Mouse (Mus musculus): Measurements from ENCODE around the gene Smox. TPM values are rescaled to one million over a fixed set of nuclear protein-coding genes. Genes with fewer than 3 reads are reported as not detected.
A peak's percentile ranks its signal among the peaks of the same experiment; 100 is the strongest.
"Not testable (repeated sequence)": the region's sequence is repeated elsewhere in the genome, so short reads cannot be mapped to it uniquely, and the experiment has no call there.

The Smox gene
- polyA plus RNA-seq, 1 experiment: 58.3 TPM

DNA sequence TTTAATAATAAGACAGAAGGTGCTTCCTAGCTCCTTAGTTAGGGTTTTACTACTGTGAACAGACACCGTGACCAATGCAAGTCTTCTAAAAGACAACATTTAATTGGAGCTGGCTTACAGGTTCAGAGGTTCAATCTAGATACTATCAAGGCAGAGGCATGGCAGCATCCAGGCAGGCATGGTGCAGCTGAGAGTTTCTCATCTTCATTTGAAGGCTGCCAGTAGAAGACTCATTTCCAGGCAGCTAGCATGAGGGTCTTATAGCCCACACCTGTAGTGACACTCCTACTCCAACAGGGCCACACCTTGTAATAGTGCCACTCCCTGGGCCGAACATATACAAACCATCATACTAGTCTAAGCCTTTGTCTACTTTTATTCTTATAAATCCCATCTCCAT, 27.1 kb upstream of the Smox start:
- DNase-seq (ENCODE audit: low read depth): no peak
- TF ChIP-seq CTCF (IDR thresholded peaks at IDR 0.05; ENCODE audit: borderline replicate concordance, extremely low read depth, insufficient read depth, insufficient read length): no peak
- TF ChIP-seq POLR2A (IDR thresholded peaks at IDR 0.05; ENCODE audit: borderline replicate concordance, extremely low read depth, insufficient read depth, insufficient read length, poor library complexity, severe bottlenecking): no peak

GRCm38 (mm10) chr2:131466732-131467131, 24.6 kb upstream of the Smox start:
- DNase-seq (ENCODE audit: low read depth): no peak
- no peak for TF ChIP-seq CTCF (IDR thresholded peaks at IDR 0.05; ENCODE audit: borderline replicate concordance, extremely low read depth, insufficient read depth, insufficient read length)
- no peak for TF ChIP-seq POLR2A (IDR thresholded peaks at IDR 0.05; ENCODE audit: borderline replicate concordance, extremely low read depth, insufficient read depth, insufficient read length, poor library complexity, severe bottlenecking)

GRCm38 (mm10) chr2:131469916-131470315, 21.4 kb upstream of the Smox start:
- DNase-seq (ENCODE audit: low read depth): peak; percentile 67
- no peak for TF ChIP-seq POLR2A (IDR thresholded peaks at IDR 0.05; ENCODE audit: borderline replicate concordance, extremely low read depth, insufficient read depth, insufficient read length, poor library complexity, severe bottlenecking)
- TF ChIP-seq CTCF (IDR thresholded peaks at IDR 0.05; ENCODE audit: borderline replicate concordance, extremely low read depth, insufficient read depth, insufficient read length): no peak

- TF ChIP-seq CTCF (IDR thresholded peaks at IDR 0.05; ENCODE audit: borderline replicate concordance, extremely low read depth, insufficient read depth, insufficient read length) (no peak), POLR2A (IDR thresholded peaks at IDR 0.05; ENCODE audit: borderline replicate concordance, extremely low read depth, insufficient read depth, insufficient read length, poor library complexity, severe bottlenecking) (no peak)
- DNase-seq (ENCODE audit: low read depth): no peak
These were observed 17.5 kb upstream of the Smox start for GRCm38 (mm10) chr2:131473749-131474148.

DNA sequence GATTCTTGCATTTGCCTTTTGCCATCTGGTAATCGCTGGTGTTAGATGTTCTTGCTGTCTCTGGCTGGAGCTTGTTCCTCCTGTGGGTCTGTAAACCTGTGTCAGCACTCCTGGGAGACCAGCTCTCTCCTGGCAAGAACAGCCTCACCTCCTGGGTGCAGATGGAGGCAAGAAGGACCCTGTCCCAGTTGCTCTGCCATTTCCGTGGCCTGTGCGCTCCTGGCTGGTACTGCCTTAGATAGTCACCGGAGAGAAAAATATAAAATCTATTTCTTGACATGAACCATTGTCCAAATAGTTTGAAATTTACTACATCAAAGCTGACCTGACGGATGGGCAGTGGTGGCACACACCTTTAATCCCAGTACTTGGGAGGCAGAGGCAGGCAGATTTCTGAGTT, 14.2 kb upstream of the Smox start:
- not testable (repeated sequence) for DNase-seq (ENCODE audit: low read depth)

DNA sequence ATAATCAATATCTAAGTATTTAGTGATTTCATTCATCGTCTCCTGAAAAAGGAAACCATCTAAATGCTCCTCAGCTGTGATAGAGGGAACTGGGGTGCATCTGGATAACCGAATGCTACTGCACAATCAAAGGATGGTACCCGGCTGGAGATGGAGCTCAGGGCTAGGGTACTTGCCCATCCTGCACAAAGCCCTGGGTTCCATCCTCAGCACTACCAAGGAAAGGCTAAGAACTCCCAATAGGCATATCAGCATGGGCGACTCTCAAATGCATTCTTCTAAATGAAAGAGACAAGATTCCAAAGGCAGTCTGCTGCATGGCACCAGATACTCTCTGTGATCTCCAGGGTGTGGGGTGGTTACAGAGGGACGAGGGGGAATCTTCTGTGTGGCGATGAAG, 13.4 kb upstream of the Smox start:
- DNase-seq (ENCODE audit: low read depth): no peak
- no peak for TF ChIP-seq CTCF (IDR thresholded peaks at IDR 0.05; ENCODE audit: borderline replicate concordance, extremely low read depth, insufficient read depth, insufficient read length)

- DNase-seq (ENCODE audit: low read depth): no peak
- no peak for TF ChIP-seq POLR2A (IDR thresholded peaks at IDR 0.05; ENCODE audit: borderline replicate concordance, extremely low read depth, insufficient read depth, insufficient read length, poor library complexity, severe bottlenecking)
These were observed 12.9 kb upstream of the Smox start for GRCm38 (mm10) chr2:131478349-131478748.

DNA sequence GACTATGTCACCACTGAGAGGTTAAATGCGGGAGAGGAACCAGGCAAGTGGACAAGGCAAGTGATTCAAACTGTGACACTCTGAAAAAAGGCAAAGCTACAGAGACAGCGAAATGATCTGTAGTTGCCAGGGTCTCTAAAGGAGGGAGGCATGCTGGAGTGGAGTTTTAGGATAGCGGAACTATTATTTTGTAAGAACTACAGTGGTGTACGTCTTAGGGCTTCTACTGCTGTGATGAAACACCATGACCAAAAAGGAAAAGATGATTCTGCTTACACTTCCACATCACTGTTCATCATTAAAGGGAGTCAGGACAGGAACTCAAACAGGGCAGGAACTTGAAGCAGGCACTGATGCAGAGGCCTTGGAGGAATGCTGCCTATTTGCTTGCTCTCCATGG, 12.4 kb upstream of the Smox start:
- TF ChIP-seq POLR2A (IDR thresholded peaks at IDR 0.05; ENCODE audit: borderline replicate concordance, extremely low read depth, insufficient read depth, insufficient read length, poor library complexity, severe bottlenecking) (no peak), CTCF (IDR thresholded peaks at IDR 0.05; ENCODE audit: borderline replicate concordance, extremely low read depth, insufficient read depth, insufficient read length) (no peak)

DNA sequence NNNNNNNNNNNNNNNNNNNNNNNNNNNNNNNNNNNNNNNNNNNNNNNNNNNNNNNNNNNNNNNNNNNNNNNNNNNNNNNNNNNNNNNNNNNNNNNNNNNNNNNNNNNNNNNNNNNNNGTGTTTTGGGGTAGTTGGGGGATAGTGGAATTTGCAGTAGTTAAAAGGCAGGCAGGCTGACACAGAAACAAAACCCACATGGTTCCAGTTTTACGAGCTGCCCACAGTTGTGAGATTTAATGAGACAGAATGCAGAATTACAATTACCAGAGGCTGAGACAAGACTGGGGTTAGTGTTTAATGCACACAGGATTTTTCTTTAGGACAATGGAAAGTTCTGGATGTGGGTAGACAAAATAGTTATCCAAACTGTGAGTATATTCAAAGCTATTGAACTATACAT, 9.6 kb upstream of the Smox start:
- no peak for DNase-seq (ENCODE audit: low read depth)
- no peak for TF ChIP-seq POLR2A (IDR thresholded peaks at IDR 0.05; ENCODE audit: borderline replicate concordance, extremely low read depth, insufficient read depth, insufficient read length, poor library complexity, severe bottlenecking)
- TF ChIP-seq CTCF (IDR thresholded peaks at IDR 0.05; ENCODE audit: borderline replicate concordance, extremely low read depth, insufficient read depth, insufficient read length): no peak

More for the DNA sequence above, 12.4 kb upstream of the Smox start:
- no peak for DNase-seq (ENCODE audit: low read depth)

DNA sequence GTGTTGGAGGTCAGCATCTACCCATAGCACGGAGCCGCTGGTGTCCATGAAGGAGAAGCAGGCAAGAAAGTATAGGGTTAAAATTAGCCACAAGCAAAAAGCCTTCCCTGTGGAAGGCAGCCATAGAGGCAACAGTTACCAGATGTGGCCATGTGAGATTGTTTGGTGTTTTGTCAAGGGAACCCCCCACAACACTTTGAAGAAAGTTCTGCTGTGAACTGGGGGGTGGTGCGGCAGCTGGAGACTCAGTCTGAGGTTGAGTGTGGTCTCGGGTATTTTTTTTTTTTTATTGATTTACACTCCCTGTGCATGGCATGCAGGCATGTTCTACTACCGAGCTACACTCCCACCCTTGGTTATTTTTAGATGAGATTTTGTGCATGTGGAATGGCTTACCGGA, 8.8 kb upstream of the Smox start:
- no peak for DNase-seq (ENCODE audit: low read depth)
- TF ChIP-seq POLR2A (IDR thresholded peaks at IDR 0.05; ENCODE audit: borderline replicate concordance, extremely low read depth, insufficient read depth, insufficient read length, poor library complexity, severe bottlenecking) (no peak), CTCF (IDR thresholded peaks at IDR 0.05; ENCODE audit: borderline replicate concordance, extremely low read depth, insufficient read depth, insufficient read length) (no peak)

DNA sequence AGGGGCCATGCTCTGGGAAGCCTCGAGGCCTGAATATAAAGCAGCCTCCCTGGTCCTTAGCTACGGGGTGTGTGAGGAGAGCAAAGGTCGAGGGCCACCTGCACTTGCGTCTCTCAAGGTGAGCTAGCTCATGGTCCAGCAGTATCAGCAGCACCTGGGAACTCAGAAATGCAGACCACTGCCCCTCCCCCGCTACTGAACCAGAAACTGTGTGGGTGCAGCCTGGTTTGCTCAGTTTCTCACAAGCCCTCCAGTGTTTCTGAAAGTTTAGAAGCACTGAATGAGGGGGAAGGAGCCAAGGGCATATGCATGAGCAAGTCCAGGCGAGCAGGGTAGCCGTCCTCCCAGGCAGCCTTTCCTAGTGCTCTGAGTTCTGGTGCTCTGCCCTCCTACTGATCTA, 7.7 kb upstream of the Smox start:
- DNase-seq (ENCODE audit: low read depth): no peak
- TF ChIP-seq CTCF (IDR thresholded peaks at IDR 0.05; ENCODE audit: borderline replicate concordance, extremely low read depth, insufficient read depth, insufficient read length) (no peak), POLR2A (IDR thresholded peaks at IDR 0.05; ENCODE audit: borderline replicate concordance, extremely low read depth, insufficient read depth, insufficient read length, poor library complexity, severe bottlenecking) (no peak)

GRCm38 (mm10) chr2:131484182-131484581, 7.1 kb upstream of the Smox start:
- TF ChIP-seq CTCF (IDR thresholded peaks at IDR 0.05; ENCODE audit: borderline replicate concordance, extremely low read depth, insufficient read depth, insufficient read length): no peak
- no peak for DNase-seq (ENCODE audit: low read depth)

- no peak for DNase-seq (ENCODE audit: low read depth)
These were observed 6.2 kb upstream of the Smox start for GRCm38 (mm10) chr2:131485126-131485525.

More at GRCm38 (mm10) chr2:131485126-131485525, 6.2 kb upstream of the Smox start:
- TF ChIP-seq POLR2A (IDR thresholded peaks at IDR 0.05; ENCODE audit: borderline replicate concordance, extremely low read depth, insufficient read depth, insufficient read length, poor library complexity, severe bottlenecking) (no peak), CTCF (IDR thresholded peaks at IDR 0.05; ENCODE audit: borderline replicate concordance, extremely low read depth, insufficient read depth, insufficient read length) (no peak)

Measured in brain, embryonic 14.5 days (tissue).